Mouse (Mus musculus): ENCODE measurements around the gene Nrd1.

The Nrd1 gene

GRCm38 (mm10) chr4:108999999-109000950 is at the start of gene Nrd1:
Nrd1 (plus strand) TSS chr4:109000655.
- peak; percentile 99 for DNase-seq (ENCODE audit: low read depth, low spot score)

- DNase-seq (ENCODE audit: low read depth, low spot score): no peak
These were observed 48.8 kb upstream of the Nrd1 start for GRCm38 (mm10) chr4:108951663-108952062.

- DNase-seq (ENCODE audit: low read depth, low spot score): no peak
These were observed 40.8 kb upstream of the Nrd1 start for GRCm38 (mm10) chr4:108959696-108960095.

GRCm38 (mm10) chr4:108960619-108961460 is 39.6 kb upstream of the Nrd1 start:
- DNase-seq (ENCODE audit: low read depth, low spot score): no peak

- no peak for DNase-seq (ENCODE audit: low read depth, low spot score)
These were observed 37.4 kb upstream of the Nrd1 start for GRCm38 (mm10) chr4:108963017-108963416.

GRCm38 (mm10) chr4:108969517-108969916 is 30.9 kb upstream of the Nrd1 start:
- DNase-seq (ENCODE audit: low read depth, low spot score): no peak

- DNase-seq (ENCODE audit: low read depth, low spot score): no peak
These were observed 29.4 kb upstream of the Nrd1 start for GRCm38 (mm10) chr4:108971054-108971453.

GRCm38 (mm10) chr4:108976458-108977071 is 23.9 kb upstream of the Nrd1 start:
- DNase-seq (ENCODE audit: low read depth, low spot score): peak; percentile 49

- DNase-seq (ENCODE audit: low read depth, low spot score): no peak
These were observed 13.5 kb upstream of the Nrd1 start for GRCm38 (mm10) chr4:108986833-108987472.

GRCm38 (mm10) chr4:108987473-108987842 is 13.0 kb upstream of the Nrd1 start:
- no peak for DNase-seq (ENCODE audit: low read depth, low spot score)

- no peak for DNase-seq (ENCODE audit: low read depth, low spot score)
These were observed 11.0 kb upstream of the Nrd1 start for GRCm38 (mm10) chr4:108989430-108989829.

- DNase-seq (ENCODE audit: low read depth, low spot score): no peak
These were observed 10.4 kb upstream of the Nrd1 start for GRCm38 (mm10) chr4:108990032-108990431.

GRCm38 (mm10) chr4:108990571-108990970 is 9.9 kb upstream of the Nrd1 start:
- no peak for DNase-seq (ENCODE audit: low read depth, low spot score)

- no peak for DNase-seq (ENCODE audit: low read depth, low spot score)
These were observed 8.6 kb upstream of the Nrd1 start for GRCm38 (mm10) chr4:108991811-108992210.

- DNase-seq (ENCODE audit: low read depth, low spot score): no peak
These were observed 7.5 kb upstream of the Nrd1 start for GRCm38 (mm10) chr4:108992978-108993377.

- peak; percentile 13 for DNase-seq (ENCODE audit: low read depth, low spot score)
These were observed 506 bp downstream of the Nrd1 start for GRCm38 (mm10) chr4:109000961-109001360.

GRCm38 (mm10) chr4:109008046-109008445 is 7.6 kb downstream of the Nrd1 start:
- DNase-seq (ENCODE audit: low read depth, low spot score): no peak

GRCm38 (mm10) chr4:109014091-109014490 is 13.6 kb downstream of the Nrd1 start:
- no peak for DNase-seq (ENCODE audit: low read depth, low spot score)

GRCm38 (mm10) chr4:109017441-109017840 is 17.0 kb downstream of the Nrd1 start:
- DNase-seq (ENCODE audit: low read depth, low spot score): no peak

- no peak for DNase-seq (ENCODE audit: low read depth, low spot score)
These were observed 18.8 kb downstream of the Nrd1 start for GRCm38 (mm10) chr4:109019301-109019700.

- no peak for DNase-seq (ENCODE audit: low read depth, low spot score)
These were observed 21.5 kb downstream of the Nrd1 start for GRCm38 (mm10) chr4:109021976-109022375.
